Mouse (Mus musculus) kidney, postnatal 14 days (tissue): Measurements from ENCODE around the gene Thap12.

Experiments
- DNase-seq: peaks from one replicate; pipeline ENCODE4 v3.0.0; 2022; ENCODE audit warnings: mixed read lengths

Thap12 gene

DNA sequence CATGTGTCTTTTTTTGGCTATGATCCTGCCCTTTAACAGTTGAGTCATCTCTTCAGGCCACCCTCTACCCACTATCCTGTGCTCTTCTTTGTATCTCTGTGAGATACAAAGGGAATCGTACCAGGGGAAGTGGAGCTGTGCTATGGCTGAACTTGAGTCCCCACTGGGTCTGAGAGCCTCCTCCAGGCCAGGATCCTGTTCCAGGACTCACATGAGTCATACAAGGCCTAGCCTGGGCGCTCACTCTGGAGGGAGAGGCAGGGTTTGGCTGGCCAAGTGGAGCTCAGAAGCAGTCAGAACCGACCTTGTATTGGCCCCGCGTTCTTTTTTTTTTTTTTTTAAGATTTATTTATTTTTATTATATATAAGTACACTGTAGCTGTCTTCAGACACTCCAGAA lies 57.2 kb downstream of the Thap12 start:
- no peak for DNase-seq

- no peak for DNase-seq
Observed at GRCm38 (mm10) chr7:98763911-98764310, 61.0 kb downstream of the Thap12 start.

DNA sequence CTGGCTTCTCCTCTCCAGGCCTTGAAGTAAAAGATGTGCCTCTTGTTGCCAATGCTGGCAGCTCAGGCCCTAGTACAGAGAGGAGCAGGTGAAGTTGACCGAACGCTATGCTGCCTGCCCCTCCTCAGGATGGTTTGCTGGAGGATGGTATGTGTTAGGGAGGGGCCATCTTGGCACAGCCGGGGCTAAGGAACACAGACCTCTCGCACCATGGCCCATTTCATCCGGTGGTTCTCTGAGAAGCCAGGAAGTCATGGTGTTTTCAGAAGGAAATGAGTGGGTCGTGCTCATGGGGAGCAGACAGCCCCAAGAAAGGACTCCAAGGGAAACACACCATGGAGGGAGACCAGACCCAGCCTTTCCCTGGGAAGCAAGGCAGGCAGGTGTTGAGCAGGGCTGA lies 64.4 kb downstream of the Thap12 start:
- no peak for DNase-seq
